Mouse (Mus musculus): ENCODE results near the gene Olfr213.
"Not testable (repeated sequence)": the region's sequence is repeated elsewhere in the genome, so short reads cannot be mapped to it uniquely, and the experiment has no call there.

Olfr213 gene

DNA sequence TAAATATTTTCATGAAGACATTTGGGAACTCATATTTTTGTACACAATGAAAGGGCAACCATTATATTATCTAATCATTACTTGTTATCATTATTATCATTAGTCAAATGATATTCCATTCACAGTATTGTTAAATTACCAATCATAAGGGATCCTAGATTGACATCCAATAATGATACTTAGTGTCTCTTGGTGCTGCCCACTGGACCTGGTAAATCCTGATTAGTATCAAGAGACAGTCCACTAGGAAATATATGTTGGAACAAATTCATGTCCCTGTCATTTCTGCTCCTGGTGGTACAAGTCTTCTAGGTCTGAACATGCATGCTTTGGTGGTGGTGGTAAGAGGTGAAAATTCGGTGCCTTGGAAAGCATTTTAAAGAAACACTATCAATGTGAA, at the start of gene Olfr213:
Olfr213 (plus strand) TSS at position 301 of the 400 bp plus-strand sequence.
- no peak for DNase-seq (ENCODE audit: low spot score in 2 of 2)

DNA sequence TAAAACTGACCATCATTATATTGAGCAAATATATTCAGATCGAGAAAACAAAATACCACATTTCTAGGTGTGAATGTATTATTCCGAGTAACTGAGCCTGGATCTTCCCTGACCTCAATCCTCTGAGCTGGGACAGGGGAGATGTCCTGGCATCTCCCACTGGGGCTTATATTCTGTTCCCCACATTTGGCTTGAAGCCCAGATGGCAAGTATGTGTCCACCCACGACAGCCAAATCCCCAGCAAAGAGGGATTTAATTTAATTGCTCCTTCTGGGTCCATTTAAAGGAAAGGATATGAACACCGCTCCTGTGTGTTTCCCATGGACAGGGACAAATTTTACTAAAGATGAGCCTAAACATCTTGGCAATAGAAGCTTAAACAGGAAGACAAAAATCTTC, 49.5 kb upstream of the Olfr213 start, which contains the start of gene Olfr211:
Olfr211 (plus strand) TSS at position 301 of the 400 bp plus-strand sequence.
- DNase-seq (ENCODE audit: low spot score in 2 of 2): peak in 1 of 2 experiments; percentile 2

DNA sequence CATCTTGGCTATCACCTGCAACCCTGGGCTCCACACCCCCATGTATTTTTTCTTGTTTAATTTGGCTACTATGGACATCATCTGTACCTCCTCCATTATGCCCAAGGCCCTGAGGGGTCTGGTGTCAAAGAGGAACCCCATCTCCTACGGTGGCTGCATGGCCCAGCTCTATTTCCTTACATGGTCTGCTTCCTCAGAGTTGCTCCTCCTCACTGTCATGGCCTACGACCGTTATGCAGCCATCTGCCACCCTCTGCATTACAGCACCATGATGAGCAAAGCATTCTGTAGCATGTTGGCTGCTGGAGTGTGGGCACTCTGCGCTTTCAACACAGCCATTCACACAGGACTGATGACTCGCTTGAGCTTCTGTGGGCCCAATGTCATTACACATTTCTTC, 44.5 kb upstream of the Olfr213 start:
- no peak for DNase-seq (ENCODE audit: low spot score in 2 of 2)

DNA sequence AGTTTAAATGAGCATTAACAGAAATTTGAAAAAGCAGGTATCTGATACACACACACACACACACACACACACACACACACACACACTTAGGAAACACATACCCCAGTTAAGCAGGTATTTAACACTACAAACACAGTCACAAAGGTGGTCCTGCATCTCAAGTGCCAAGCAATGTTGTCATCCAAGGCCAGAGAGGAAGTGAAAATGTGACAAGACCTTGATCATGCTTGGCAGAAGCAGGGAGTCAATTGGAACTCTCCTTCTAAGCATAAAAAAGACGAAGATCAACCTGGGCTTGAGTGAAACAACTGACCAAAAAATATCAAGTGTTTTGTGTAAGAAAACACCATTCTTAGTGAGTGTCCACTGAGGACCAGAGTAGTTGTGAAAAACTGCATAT, 42.3 kb upstream of the Olfr213 start:
- no peak for DNase-seq (ENCODE audit: low spot score in 2 of 2)

DNA sequence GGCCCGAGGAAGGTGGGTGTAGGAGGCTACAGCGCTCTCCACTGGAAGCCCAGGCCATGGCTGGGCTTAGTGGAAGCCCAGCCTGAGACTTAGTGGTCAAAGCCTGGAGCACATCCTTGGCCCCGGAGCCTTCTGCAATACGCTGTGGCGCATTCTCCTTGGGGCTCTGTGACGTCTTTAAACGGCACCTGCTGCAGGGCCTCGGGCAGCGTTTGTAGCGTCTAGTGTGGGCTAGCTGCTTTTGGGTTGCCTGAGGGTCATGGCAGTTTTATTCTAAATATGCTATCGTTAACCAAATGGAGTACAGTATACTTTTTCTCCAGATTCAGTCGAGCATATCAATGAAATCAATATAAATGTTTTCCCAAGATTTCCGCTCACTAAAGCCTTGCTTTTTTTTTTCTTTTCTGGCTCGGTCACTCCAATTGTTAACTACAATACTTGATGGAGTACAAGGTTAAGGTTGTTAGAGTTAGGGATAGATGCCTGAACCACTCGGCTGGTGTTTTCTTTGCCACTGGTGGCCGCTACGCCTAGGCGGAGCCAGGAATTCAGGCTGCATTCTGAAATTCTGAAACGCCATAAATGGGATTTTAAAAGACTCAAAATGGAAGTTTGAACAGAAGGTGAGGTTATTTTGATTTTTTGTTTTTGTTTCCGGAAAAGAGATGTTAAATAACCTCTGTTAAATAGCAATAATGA, 31.8 kb upstream of the Olfr213 start, which contains the start of gene Olfr212:
Olfr212 (plus strand) TSS at position 215 of the 702 bp plus-strand sequence.
- not testable (repeated sequence) for DNase-seq (ENCODE audit: low spot score in 2 of 2)

DNA sequence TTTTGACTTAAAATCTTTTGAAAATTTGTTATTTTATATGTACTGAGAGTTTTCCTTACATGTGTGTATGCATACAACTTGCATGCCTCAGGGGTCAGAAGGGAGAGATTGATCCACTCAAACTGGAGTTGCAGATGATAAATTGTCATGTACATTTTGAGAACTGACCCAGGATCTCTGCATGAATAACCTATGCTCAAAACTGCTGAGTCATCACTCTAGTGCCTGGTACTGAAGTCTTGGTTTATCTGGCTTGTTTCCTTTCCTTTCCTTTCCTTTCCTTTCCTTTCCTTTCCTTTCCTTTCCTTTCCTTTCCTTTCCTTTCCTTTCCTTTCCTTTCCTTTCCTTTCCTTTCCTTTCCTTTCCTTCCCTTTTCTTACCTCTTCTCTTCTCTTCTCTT, 23.4 kb upstream of the Olfr213 start:
- DNase-seq (ENCODE audit: low spot score in 2 of 2): no peak

DNA sequence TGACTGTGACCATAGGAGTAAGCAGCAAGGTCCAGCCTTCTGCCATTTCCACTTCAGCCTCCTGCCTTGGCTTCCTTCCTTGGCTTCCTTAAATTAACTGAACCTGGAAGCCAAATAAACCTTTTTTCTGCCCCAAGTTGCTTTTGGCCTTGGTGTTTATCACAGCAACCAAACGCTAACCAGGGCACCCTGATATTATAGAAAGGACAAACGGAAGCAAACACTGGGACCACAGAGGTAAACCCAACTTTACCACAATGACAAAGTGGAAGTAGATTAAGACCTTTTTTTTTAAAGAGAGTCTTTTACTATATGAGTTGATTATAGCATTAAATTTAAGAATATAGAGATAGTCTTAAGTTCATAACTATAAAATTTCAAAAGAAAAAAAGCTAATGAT, 4.2 kb downstream of the Olfr213 start:
- DNase-seq (ENCODE audit: low spot score in 2 of 2): no peak

DNA sequence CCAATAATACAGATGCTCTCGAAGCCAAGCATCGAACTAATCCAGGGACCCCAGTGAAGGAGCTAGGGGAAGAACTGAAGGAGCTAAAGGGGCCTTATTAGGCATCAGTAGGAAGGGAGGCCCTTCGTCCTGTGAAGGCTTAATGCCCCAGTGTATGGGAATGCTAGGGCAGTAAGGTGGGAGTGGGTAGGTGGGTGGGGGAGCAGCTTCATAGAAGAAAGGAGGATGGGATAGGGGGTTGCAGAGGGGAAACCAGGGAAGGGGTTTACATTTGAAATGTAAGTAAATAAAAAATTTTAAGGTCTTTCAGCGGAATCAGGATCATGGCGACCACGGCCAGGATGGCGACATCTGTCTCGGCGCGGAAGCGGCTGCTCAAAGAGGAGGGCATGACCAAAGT, 12.6 kb downstream of the Olfr213 start, which contains the start of gene Gm5580:
Gm5580 (plus strand) TSS at position 301 of the 400 bp plus-strand sequence.
- not testable (repeated sequence) for DNase-seq (ENCODE audit: low spot score in 2 of 2)

DNA sequence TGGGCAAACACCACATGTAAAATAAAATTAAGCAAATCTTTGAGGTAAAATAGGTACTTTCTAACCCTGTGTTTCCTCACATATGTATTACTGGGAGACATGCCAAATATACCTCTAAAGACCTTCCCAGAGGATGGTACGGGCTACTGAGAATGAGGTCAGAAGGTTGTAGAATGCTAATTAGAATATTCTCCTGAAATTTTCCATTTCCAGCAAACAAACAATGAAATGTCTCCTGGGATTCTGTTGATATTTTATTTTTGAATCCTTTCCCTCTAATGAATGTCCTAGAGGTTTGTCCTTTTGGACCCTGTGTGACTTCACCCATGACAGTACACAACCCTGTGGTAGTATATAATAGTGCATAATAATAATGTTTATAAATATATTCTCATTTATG, 15.7 kb downstream of the Olfr213 start, which contains the start of gene Olfr214:
Olfr214 (plus strand) TSS at position 301 of the 400 bp plus-strand sequence.
- no peak for DNase-seq (ENCODE audit: low spot score in 2 of 2)

DNA sequence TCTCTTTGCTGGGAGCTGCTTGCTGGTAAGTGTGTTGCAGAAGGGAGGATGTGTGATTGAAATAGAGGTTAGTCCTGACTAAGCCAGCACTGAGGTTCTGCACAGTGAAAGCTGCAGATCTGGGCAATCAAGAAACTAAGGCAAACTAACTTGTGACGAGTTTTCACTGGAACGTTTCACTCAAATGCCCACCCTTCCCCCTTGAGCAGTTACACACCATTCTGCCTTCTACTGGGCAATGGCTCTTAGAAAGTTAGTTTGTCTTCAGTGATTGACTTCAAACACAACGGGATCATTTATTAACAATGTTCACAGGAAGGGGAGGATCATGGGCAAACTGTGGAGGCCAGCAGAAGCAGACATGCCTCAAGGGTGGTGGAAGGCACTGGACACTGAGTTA, 16.7 kb downstream of the Olfr213 start:
- no peak for DNase-seq (ENCODE audit: low spot score in 2 of 2)

DNA sequence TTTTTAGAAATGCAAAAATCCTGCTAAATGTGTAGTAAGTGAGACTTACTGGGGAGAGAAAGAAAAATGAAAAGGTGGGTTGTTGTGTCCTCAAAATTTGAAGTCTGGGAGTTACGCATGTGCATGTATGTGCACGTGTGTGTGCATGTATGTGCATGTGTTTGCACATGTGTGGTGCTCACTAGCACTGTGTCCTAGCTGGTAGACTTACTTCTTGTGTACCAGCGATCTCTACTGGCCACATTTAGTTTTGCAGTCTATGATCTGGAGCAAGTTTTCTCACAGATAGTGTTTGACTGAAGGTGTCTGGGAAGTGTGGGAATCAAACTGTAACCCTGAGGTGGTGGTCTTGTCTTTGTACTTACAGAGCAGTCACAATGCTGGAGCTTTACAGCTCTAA, 31.6 kb downstream of the Olfr213 start:
- peak in 1 of 2 experiments; percentile 42 for DNase-seq (ENCODE audit: low spot score in 2 of 2)

DNA sequence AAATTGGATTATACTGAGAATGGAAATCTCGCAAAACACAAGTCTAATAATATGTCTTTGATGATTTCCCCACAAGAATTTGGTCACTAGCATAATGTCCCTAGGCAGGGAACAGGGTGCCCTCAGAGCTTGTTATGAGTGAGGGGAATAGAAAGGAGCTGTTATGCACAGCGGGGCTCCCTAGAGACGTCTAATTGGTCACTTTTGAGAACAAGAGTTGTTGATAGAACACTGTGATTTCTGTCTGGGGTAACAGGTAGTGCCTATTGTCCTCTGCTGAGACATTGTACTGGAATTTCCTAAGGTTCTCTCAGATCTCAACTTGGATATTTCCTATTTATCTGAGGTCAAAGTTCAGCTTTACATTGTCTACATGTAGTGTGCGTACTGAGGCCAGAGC, 45.8 kb downstream of the Olfr213 start, which contains the start of gene Olfr215:
Olfr215 (minus strand) TSS at position 101 of the 400 bp plus-strand sequence.
- DNase-seq (ENCODE audit: low spot score in 2 of 2): no peak

Data from cerebellum, postnatal 4 days (tissue).